Mouse (Mus musculus) liver (tissue): Measurements from ENCODE around the gene Chd9.
A peak's percentile ranks its signal among the peaks of the same experiment; 100 is the strongest.
"Not testable (repeated sequence)": the region's sequence is repeated elsewhere in the genome, so short reads cannot be mapped to it uniquely, and the experiment has no call there.

Experiments
- DNase-seq: peaks from one replicate; pipeline ENCODE4 v3.0.0-alpha.2; 2020; ENCODE audit warnings: mixed read lengths

Chd9 gene

DNA sequence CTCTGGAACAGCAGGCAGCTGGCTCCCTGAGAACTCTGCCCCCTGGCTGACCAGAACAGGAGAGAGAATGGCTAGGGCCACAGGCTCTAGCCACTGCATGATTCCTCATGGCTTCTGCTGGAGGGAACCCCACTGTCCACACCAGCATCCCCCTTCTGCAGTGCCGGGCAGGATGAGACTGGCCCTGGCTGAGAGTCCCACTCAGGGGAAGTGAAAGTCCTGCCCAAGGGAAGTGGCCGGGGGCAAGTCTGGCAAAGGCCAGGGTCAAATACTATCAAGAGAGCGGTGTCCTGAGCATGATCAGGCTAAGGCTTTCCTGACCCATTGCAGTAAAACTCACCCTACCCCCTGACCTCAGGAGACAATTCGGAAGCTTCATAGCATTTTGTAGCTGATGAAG lies 44.9 kb downstream of the Chd9 start:
- no peak for DNase-seq

GRCm38 (mm10) chr8:90876213-90876721 lies 48.1 kb downstream of the Chd9 start:
- DNase-seq, result peak; percentile 41

DNA sequence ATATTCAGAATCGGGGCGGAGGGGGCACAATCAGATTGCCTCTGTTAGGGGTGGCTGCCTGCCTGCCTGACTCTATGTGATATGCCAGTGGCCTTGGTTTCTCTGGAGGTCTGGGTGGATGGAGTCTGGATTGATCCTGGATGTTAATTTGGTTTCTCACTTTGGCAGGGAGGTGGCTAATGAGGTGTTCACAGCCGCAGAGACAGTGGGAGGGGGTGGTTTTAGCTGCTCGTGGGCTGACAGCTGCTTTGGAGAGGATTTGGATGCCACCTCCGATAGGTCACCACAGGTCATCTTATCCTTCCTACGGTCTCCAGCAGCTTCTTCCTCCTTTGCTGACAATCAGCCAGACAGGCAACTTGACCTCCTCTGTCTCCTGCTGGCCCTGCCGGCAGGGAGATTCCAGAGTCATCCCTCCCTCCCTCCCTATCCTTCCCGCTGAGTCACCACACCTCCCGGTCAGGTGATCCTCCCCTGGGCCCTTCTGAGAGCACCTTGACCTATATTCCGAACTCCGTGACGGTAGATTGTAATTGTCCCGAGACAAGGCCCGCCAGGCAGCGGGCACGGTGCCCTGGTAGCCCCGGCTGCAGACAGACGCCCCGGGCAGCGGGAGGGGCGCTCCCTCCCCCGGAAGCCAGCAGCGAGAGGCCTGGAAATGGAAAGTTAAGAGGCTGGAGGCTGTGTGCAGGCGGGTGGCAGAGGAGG lies 48.7 kb downstream of the Chd9 start:
- peak; percentile 50 for DNase-seq

GRCm38 (mm10) chr8:90877430-90877975 lies 49.4 kb downstream of the Chd9 start:
- DNase-seq, result no peak

DNA sequence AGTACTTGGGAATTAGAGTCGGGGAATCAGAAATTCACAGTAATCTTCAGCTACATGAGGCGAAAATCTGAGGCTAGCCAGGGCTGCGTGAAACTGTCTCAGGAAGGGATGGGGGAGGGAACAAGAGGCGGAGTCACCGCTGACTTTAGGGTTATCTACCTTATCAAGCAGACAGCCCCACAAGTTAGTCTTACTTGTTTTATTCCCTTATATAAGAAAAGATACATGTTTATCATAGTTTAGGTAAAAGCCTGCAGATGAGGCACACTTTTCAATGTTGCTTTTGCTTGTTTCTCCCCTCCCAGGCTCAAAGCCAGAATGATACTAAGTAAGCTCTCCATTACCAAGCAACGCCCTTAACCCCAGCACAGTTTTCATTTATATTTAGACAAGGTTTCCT lies 50.4 kb downstream of the Chd9 start:
- DNase-seq, result no peak

- no peak for DNase-seq
These were observed 51.9 kb downstream of the Chd9 start for GRCm38 (mm10) chr8:90880041-90880440.

DNA sequence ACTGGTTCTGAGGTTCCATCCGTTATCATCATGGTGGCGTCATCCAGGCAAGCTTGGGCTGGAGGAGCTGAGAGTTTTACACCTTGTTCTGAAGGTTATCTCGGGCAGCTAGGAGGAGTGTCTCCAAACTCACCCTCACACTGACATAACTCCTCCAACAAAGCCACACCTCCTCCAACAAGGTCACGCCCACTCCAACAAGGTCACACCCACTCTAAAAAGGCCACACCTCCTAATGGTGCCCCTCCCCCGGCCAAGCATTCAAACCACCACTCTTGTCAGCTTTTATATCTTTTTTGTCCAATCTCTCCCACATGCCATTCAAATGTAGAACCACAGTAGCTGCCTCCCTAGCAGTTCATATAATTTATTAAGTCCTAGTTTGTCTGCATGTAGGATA lies 53.0 kb downstream of the Chd9 start:
- DNase-seq, result peak; percentile 33

DNA sequence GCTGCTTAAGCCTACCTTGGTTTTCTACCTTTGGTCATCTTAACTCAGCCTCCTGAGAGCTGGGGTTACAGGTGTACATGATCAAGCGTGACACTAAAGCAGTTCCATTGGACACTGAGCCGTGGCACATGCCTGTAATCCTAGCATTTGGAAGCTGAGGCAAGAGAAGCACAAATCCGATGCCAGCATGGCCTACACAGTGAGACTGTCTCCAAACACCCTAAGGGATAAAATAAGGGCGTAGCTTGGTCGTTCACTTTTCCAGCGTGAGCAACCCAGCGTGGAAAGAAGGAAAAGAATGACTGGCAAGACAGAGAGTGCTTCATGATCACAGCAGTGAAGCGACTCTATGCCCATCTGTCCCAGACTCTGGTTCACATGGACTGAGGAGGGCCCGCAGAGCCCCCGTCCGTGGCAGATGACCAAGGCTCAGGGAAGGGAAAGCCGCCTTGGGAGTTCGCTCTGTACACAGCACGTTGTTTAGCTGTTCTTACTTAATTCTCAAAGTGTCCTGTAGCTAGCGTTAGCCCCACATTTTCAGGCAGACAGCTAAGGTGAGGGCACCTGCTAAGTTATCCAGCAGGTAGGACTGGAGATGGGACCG lies 54.0 kb downstream of the Chd9 start:
- DNase-seq, result no peak

DNA sequence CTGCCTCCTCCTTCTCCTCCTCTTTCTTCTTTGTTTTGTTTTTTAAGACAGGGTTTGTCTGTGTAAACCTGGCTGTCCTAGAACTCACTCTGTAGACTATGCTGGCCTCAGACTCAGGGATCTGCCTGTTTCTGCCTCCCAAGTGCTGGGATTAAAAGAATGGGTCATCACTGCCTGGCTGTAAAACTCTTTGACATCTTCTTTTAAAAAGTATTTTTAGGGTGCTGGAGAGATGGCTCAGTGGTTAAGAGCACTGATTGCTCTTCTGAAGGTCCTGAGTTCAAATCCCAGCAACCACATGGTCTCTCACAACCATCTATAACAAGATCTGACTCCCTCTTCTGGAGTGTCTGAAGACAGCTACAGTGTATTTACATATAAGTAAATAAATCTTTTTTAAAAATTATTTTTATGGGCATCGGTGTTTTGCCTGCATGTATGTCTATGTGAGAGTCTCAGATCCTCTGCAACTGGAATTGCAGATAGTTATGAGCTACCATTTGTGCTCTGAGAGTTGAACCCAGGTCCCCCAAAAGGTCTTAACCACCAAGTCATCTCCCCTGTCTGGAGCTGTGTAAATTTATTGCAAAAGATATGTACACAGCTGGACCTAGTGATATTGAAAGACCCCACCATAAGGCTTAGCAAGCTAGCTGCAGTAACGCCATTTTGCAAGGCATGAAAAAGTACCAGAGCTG lies 57.7 kb downstream of the Chd9 start:
- no peak for DNase-seq

DNA sequence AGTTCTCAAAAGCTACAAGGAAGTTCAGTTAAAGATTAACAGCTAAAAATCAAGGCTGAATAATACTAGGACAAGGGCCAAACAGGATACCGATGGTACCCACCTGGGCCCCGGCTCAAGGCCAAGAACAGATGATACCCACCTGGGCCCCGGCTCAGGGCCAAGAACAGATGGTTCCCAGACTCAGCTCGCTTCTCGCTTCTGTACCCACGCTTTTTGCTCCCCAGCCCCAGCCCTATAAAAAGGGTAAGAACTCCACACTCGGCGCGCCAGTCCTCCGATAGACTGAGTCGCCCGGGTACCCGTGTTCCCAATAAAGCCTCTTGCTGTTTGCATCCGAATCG lies 58.2 kb downstream of the Chd9 start:
- DNase-seq, result not testable (repeated sequence)

DNA sequence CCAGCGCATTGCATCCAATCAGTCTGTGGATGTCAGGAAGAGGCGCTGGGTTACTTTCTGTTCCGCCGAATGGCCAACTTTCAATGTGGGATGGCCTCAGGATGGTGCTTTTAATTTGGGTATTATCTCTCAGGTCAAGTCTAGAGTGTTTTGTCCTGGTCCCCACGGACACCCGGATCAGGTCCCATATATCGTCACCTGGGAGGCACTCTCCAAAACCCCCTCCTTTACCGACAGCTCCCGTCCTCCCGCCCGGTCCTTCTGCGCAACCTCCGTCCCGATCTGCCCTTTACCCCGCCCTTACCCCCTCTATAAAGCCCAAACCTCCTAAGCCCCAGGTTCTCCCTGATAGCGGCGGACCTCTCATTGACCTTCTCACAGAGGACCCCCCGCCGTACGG lies 59.2 kb downstream of the Chd9 start:
- not testable (repeated sequence) for DNase-seq

GRCm38 (mm10) chr8:90891872-90892578 lies 63.9 kb downstream of the Chd9 start:
- no peak for DNase-seq

DNA sequence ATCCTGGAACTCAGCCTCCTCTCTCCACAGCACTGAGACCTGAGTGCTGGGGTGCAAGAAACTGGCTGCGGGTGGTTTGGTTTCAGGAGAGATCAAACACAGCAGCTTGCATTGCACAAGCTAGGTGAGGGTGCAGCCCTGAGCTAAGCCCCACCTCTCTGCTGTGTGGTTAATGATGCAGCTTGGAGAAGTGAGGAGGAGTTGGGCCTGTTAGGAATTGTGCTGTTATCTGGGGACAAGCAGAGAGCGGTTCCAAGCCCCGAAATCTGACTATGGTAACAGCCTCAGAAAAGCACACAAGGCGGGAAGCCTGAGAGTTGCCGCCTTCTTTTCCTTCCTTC lies 64.4 kb downstream of the Chd9 start:
- peak; percentile 23 for DNase-seq

DNA sequence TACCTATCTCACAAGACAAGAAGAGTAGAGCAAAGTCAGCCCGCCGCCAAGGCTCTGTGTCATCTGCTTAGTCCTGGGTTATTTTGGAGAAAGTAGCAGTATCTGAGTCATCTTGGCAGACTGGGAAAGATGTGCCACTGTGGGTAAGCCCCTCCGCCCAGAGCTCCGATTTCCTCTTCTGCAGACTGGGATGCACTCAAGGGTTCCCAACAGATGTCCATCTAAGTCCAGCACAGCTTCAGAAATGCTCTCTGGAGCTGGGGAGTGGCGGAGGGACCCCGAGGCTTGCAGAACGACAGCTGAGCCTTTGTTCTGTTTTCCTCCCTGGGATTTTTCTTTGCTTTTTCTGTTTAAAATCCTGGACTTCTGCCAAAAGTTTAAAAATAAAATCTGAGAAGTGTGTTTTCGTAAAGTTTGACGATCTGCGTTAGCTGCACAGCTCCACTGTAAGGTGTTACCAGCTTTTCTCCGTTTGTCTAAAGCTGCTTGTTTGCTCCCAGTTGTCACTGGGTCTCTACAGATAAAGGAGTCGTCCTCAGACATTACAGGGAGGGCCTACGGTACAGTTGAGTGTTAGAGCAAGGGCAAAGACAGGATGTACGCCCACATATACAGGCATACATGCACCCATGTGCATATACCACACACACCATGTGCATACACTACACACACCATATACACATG lies 66.2 kb downstream of the Chd9 start:
- no peak for DNase-seq

DNA sequence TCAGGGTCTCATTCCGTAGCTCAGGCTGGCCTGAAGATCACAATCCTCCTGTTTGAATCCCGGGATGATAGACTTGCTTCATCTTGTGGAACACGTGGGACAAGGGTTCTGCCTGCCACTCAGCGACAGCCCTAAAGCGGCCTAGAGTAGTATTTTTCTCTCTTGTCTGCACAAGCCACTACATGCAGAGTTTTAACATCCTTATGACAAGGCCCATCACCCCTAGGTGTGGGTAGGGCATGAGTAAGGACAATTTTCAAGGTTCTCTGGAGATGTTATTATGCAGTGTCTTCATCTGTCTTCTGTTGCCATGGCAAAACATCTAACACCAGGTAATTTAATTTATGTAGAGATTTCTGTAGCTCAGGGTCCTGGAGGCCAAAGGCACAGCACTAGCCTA lies 69.2 kb downstream of the Chd9 start:
- DNase-seq, result no peak

DNA sequence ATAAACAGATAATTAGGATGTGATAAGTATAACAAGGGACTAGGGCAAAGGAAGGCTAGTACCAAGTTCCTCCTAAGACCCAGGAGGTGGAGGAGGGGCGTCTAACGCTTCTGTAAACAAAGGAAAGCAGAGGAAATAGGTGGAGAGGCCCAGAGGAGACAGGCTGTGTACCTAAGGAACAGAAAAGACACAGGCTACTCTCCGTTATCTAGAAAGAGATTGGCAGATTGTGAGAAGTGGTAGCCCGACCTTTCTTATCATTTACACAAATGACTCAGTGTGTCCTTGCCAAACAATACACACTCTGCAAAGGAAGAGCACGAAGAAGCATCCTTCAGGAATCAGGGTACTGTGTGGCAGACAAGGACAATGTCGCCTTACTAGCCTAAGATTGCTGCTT lies 70.4 kb downstream of the Chd9 start:
- no peak for DNase-seq

DNA sequence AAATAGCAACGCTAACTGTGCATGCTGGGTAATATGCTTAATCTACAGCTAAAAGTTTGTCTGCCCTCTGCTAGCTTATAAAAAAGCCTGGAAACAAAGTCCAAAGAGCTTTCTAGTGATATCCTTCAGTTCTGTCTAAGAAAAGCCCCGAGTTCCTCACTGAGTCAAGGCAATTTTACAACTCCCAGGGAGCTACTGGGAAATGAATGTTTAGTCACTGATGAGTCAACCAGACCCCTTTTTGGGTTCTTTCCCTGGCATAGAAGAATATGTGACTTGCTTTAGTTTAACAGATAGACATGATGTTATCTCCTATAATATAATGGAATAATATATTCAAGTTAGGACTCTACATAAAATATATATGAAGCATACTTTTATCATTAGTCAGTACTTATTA lies 73.8 kb downstream of the Chd9 start:
- DNase-seq, result no peak

- DNase-seq, result no peak
These were observed 76.1 kb downstream of the Chd9 start for GRCm38 (mm10) chr8:90904171-90904706.

DNA sequence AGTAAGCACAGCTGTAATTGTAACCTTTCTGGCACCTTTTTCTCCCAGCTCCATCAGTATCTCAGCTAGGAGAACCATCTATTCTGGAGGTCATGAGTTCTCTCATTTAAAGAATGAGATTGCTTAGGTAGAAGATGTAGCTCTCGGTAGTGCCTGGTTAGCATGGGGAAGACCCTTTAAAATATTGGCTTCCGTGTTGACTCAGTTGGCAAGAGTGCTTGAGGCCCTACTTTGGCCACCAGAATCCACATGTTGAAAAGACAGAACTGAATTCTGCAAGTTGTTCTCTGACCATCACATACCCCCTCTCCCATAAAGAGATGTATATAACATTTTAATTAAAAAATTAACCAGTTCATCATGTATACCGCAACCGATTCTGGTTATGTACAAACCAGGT lies 78.8 kb downstream of the Chd9 start:
- no peak for DNase-seq

- DNase-seq, result no peak
These were observed 79.3 kb downstream of the Chd9 start for GRCm38 (mm10) chr8:90907516-90907847.

DNA sequence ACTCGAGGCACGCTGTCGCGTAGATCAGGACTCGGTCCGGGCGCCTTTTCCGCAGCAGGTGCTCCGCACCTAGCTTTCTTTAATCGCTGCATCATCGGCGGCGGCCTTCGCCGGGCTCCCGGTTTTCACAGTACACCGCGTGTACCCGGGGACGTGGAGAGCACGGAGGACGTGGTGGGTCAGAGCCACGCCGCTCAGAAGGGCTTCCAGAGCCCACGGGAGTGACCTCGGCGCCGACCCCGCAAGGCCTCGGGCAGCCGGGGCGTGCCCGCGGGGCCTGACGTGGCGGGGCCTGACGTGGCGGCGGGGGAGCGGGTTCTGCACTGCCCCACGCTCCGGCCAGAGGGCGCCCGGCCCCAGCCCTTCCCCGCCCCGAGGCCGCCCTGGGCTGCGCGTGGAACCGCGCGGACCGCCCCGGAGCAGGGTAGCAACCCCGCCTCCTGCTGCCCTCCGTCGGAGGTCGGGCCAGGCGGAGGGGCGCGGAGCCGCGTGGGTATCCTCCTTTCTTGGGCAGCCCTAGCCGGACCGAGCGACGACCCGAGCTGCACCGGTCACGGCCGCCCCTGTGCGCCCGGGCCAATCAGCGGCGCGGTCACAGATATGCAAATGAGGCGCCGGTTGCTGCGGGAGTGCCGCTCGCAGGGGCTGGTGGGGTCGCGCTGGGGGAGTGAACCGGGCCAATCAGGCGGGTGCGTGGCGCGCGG lies 79.8 kb downstream of the Chd9 start:
- peak; percentile 94 for DNase-seq
